Mouse (Mus musculus) lung, adult 18-20 months (tissue): Measurements from ENCODE around the gene Qpctl.

ENCODE experiments used
- DNase-seq, 2 experiments: peaks; one replicate each; pipeline ENCODE4 v3.0.0; 2022; ENCODE audit warnings: mixed read lengths in 2 of 2

Gene Qpctl

DNA sequence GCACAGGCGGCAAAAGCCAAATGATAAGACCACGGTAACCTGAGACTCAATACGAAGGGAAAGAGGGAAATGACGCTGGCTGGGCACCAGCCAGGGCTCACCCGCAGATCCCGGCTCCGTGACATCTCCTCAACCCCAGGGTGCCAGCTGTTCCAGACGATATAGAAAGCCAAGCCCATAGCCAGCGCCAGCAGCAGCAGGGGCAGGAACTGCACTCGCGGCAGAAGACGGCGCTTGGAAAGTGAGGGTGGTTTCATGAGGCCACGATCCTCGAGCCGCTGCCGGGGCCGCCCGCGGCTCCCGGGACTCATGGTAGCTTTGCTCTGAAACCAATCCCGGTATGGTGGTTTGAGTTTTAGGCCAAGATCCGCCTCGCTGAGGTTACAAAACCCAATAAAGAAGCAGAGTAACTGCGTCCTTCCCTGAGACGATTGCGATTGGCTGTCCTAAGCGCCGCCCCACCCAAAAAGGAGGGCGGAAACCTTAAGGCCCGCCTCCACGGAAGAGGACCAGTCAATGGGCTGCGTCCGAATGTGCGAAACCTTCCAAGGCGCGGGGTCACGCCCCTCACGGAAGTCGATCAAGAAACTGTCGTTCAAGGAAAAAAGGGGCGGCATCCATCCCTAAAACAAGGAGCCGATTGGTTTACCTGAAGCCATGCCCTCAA, at the start of gene Qpctl:
Gene Qpctl (minus strand): TSS at position 417 of the 667 bp plus-strand sequence.
- DNase-seq, result peak; percentile 100

DNA sequence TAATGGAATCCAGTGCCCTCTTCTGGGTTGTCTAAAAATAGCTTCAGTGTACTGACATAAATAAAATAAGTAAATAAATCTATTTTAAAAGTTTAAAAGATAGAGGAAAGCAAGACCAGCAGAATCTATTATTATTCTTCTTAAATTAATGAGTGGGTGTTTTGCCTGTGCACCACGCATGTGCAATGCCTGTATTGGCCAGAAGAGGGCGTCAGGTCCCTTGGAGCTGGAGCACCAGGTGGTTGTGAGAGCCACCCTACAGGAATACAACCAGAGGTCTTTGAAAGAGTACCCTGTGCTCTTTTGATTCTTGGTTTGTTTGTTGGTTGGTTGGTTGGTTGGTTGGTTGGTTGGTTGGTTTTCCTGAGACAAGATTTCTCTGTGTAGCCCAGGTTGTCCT, 48.9 kb upstream of the Qpctl start:
- DNase-seq, result no peak

DNA sequence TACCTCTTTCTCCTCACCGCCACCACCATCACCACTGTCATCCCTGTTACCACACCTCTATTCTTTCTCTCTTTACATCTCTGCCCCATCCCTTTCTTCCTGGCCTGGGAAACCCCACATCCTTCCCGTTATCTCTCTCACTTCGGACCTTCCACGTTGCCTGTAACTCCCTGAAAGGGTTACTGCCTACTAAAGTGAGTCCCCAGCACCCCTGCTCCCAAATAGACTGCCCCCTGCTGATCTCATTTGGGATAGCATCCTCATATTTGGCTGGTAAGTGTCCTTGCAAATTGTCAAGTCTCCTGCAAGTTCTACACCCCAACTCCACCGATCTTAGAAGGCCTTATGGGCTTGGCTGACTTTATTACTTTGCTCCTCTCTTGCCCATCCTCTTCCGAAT, 47.6 kb upstream of the Qpctl start:
- no peak for DNase-seq

DNA sequence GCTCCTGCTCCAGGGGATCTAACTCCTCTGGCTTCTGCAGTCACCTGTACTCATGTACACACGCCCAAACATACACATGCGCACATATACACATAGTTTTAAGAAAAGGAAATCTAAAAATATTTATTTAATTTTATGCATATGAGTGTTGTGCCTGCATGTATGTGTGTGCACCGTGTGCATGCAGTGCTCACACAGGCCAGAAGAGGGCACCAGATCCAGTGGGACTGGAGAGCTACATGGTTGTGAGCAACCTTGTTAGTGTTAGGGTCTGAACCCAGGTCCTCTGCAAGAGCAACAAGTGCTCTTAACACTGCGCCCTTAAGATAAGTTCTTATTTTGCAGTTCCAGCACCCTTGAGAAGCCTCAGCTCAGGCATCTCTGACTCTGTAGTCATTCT, 45.6 kb upstream of the Qpctl start:
- DNase-seq, result no peak

DNA sequence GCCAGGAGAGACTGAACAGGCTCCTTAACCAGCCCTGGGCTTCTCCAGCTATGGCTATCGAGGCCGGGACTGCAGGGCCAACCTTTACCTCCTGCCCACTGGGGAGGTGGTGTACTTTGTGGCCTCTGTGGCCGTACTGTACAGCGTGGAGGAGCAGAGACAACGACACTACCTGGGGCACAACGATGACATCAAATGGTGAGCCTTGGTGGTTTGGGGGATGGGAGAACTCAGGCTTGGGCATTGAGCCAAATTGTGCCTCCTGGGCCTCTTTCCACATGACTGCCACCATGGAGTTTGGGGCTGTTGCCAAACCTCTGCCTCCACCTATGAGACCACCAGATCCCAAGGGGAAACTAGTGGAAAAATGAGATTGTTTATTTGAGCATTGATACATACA, 35.7 kb upstream of the Qpctl start:
- DNase-seq, result no peak

DNA sequence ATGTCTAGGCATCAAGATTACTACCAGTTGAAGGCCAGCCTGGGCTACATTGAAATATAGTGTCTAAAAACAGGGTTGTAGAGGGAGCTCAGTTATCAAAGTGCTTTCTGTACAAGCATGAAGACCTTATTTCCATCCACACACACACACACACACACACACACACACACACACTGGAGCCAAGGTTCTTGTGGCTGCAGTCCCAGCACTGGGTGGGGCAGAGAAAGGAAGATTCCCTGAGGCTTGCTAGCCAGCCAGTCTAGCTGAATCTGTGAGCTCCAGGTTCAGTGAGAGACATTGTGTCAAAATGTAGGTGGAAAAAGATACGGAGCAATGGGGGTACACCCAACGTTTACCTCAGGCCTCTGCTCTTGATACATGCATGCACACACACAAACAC, 35.2 kb upstream of the Qpctl start:
- DNase-seq, result no peak

DNA sequence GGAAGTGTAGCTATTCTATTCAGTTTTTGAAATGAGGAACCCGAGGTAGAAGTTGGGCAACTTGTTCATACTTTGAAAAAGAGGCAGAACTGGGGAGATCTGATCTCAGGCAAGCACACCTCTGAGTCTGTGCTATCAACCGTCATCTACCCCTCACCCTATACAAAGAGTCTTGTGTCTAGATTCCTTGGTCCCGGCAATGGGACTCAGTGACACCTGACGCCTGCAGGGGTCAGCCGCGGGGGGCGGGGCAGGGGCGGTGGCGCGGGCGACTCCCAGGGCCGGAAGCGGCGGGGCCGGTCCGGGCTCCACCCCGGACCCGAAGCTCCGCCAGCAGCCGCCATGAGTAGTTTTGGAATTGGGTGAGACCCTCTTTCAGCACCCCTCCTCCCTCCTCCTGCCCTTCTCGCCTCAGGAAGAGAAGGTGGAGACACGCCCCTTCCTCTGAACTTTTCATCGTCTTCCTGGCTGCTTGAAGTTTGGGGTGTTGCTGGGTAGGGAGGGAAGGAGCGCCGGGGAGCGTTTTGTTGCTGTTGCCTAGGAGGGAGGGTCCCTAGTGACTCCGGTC, 31.9 kb upstream of the Qpctl start:
- DNase-seq, result peak; percentile 52 to 64

DNA sequence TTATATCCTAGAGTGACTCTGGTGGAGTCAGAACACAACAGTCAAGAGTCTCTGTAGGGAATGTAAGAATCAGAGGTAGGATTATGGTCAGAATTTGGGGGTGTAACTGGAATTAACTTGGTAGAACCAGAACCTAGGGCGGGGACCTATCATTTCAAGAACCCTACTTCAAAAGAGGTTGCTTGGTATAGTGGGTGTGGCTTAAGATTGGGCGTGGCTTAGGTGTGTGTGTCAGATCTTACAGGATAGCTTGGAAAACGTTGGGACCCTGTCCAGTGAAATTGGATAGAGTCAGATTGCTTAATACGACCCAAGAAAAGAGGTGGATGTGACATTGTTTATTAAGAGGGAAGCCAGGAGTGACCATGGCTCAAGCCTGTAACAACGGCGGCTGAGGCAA, 30.8 kb upstream of the Qpctl start:
- DNase-seq, result peak in 1 of 2 experiments; percentile 38

DNA sequence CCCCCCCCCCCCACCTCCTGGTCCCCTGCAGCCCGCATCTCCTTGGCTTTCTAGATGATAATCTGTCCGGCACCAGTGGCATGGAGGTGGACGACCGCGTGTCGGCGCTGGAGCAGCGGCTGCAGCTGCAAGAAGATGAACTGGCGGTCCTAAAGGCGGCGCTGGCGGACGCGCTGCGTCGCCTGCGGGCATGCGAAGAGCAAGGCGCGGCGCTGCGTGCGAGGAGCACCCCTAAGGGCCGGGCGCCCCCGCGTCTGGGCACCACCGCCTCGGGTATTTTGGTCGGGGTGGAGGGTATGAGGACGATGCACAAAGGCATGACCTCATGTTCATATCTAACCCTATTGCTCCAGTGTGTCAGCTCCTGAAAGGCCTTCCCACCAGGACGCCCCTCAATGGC, 30.1 kb upstream of the Qpctl start:
- peak; percentile 73 to 75 for DNase-seq

DNA sequence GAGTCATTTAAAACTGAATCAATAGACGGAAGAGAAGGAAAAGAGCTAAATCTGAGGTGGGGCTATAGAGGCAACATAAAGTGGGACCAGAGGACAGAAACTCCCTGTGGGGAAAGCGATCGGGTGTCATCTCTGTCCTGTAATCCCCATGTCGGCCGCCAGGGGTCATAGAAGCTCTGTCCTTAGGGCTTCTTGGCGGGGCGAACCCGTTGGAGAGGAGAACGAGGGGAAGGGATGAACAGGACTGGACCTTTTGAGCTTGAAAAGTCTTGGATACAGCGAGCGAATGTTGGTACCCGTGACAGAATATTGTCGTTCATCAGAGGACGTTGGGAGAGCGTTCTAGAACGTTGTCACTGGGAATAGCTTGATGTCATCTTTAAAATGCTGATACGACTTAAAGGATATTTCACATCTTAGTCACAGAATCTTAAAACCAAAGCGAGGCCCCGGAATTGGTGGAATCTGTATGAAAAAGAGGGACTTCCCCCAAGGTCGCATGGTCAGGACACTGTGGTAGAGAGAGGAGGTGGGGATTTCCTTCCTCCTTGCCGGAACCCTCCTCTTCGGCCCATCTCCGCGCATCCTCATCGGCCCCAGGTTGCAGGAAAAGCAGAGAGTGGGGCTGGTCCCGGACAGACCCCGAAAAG, 29.5 kb upstream of the Qpctl start:
- peak; percentile 71 to 79 for DNase-seq

DNA sequence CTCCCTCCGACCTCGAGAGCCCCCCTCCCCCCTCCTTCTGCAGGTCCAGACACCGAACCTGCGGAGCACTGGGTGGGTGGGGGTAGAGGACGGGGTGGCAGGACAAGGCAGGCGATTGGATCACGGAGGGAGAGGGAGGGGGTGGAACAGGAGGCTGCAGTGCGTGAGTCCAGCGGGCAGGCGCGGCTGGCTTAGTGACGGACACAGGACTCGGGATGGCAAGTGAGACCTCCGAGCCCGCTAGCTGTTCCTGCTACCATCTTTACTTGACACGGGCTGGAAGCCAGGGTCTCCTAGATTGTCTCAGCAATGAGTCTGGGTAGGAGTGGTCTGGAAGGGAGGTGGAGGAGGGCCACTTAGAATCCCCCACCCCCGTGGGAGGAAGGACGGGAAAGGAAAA, 28.9 kb upstream of the Qpctl start:
- DNase-seq, result no peak

DNA sequence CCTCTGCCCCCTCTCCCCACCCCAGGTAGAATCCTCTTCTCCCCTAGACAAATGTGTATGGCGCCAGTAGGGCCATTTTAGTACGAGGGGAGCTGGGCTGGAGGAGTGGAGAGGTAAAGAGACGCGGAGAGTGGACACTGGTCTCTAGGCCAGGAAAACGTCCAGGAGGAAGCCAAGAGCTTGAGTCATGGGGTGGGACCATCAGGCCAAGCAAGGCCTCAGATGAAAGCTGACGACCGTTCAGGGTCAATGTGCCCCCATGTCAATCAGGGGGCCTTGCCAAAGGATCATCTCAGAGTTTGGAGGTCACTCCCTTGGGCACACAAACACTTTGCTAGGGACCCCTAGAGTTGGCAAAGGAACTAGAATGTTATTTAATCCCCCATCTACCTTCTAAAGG, 28.1 kb upstream of the Qpctl start:
- DNase-seq, result no peak

DNA sequence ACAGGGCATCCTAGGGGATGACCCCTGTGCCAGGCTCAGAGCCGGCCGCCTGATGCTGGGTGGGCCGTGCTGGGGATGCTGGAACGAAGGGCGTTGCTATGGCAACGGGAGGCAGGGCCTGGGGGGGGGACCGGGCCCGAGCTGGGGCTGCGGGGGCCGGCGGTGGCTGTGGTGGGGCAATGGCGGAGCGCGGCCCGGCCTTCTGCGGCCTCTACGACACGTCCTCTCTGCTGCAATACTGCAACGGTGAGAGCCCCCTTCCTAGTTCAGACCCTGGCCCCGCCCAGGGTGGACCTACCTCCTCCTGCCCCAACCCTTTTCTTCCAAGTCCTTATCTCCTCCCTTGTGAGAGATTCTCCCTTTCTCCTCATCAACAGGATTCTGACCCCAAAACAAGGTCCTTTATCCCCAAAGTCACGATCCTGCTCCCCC, 27.4 kb upstream of the Qpctl start:
- DNase-seq, result no peak

DNA sequence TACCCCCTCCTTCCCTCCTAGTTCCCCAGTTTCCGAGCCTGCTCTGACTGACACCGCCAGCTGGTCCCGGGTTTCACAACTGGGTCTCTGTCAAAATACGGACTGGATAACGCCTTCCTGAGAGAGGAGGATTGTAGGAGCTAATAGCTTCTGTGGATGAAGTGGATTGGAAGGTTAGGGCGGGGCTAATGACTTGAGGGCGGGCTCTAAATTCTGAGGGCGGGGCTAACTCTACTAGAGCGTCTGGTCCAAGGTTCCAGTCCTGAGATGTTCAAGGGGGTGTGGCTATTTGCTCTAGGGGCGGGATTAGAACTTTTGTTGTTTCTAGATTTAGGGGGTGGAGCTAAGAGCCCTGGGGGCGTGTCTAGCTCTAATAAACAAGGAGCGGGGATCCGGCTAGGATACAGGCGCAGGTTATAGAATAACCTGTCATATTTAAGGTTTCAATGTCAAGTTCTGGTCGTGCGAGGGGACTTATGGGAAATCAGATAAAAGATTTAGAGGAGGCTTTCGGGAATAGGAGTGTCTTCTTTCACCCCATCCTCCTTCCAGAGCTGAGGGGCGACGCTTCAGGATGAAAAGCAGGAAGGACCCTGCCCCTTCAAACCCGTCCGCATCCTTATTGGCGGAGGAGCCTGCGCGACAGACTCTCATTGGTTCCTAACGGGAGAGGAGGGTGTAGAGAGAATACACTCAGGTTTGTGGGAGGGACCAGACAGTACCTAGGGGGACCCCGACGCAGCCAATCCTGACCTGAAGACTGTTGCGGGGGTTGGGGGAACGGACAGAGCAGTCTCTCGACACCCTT, 26.8 kb upstream of the Qpctl start, which contains the start of gene Eml2:
Gene Eml2 (plus strand): TSS at position 714 of the 808 bp plus-strand sequence.
- peak in 1 of 2 experiments; percentile 34 for DNase-seq

DNA sequence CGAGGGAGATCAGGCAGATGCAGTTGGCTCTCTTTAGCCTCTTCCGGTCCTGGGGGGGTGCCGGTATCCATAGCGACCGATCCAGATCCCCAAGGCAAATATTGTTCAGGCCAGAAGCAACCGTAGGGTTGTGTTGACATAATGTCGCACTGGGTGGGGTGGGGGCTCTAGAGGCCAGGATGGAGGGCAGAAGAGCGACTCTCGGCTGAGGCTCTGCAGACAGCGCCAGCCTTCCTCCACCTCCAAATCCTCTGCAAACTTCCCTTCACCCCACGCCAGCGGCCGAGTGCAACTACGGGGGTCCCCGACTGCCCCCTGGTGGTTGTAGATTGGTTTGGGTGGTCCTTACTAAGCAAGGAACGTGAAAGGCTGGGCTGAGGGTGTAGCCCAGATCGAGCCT, 23.8 kb upstream of the Qpctl start:
- DNase-seq, result peak; percentile 68 to 80

DNA sequence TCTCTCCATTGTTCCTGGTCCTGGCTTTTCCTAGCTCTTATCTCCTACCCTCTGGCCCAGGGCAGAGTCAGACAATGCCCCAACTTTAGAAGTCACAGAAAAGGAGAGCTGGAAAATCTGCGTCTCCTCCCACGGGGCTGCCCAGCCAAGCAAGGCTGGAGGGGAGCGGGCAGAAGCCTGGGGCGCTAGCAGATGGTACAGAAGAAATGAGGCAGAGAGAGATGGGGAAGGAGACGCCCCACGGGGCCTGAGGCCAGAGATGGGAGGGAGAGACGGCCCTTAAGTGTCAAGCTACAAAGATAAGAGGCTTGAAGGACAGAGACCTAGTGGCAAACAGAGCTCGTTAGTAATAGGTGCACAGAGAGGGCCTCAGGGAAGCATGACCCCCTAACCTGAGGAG, 22.7 kb upstream of the Qpctl start:
- no peak for DNase-seq

DNA sequence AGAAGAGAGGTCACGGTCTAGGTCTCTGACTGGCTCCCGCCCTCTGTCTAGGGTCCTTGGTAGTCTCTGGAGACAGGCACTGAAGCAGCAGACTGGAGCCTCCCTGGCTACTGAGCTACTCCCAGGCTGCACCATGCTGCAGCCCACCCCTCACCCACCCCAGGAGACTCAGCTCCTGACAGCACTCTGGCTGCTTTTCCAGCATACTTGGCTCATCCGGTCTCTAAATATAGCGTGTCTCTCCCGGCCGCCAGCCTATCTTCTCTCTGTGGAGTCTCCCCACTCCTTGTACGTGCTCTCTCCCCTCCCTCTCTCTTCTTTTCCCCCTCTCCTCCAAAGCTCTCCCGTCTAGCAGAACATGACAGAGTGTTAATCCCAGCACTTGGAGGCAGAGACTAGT, 21.1 kb upstream of the Qpctl start:
- no peak for DNase-seq

DNA sequence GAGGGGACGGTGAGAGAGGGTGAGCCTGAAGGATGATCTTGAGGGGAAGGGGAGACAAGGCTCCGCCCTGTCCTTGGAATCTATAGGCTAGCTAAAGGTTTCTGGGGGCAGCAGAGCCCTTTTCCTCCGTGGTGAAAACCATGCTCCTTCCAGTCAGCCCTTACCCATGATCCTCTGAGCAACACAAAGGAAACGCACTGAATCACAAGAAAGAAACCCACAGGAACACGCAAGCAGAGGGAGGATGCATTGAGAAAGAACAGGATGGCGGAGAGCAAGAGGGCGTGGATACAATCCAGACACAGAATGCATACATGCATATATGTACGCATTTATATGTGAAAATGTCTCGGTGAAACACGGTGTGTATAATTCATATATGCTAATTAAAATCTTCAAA, 20.4 kb upstream of the Qpctl start:
- DNase-seq, result no peak

DNA sequence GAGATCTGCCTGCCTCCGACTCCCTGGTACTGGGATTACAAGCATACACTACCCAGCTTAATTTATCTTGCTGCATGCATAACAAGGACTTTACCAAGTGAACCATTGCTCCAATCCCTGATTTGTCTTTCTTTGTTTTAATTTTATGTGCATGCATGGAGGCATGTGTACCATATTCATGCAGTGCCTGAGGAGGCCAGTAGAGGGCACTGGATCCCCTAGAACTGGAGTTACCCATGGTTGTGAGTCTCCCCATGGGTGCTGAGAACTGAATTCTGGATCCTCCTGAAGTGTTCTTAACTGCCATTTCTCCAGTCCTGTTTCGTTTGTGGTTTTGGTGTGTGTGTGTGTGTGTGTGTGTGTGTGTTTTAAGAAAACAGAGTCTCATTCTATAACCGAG, 17.9 kb upstream of the Qpctl start:
- no peak for DNase-seq

DNA sequence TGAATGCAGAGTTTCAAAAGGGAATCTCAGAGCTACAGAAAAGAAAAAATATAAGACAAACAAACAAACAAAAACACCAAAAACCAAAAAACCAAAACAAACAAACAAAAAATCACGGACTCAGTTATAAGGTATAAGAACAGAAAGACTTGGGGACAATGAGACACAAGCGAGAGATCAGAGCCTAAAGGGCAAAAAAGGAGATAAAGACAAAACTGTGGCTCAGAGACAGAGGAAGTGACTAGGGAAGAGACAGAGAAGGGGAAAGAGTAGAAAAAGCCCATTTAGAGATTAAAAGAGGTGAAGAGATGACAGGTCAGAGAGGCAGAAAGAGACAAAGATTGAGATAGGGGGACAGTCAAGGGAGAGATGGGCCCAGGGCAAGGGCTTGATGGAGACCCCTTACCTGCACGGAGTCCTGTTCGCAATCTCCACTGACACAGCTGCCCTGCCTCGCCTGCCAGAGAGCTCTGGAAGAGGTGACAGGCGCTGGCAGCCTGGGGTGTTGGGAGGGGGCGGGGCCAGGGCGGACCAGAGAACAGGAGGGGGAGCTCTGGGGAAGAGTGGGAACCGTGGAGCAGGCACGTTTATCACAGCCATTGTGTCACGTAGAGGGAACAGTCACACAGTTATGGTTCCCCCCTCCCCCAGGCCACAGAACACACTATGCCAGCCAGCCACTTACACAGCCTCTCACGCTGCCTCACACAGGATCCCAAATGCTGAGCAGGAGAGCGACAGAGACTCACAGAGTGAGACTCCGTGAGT, 16.7 kb upstream of the Qpctl start, which contains the start of gene Gipr:
Gene Gipr (minus strand): TSS at position 472 of the 768 bp plus-strand sequence.
- DNase-seq, result no peak

DNA sequence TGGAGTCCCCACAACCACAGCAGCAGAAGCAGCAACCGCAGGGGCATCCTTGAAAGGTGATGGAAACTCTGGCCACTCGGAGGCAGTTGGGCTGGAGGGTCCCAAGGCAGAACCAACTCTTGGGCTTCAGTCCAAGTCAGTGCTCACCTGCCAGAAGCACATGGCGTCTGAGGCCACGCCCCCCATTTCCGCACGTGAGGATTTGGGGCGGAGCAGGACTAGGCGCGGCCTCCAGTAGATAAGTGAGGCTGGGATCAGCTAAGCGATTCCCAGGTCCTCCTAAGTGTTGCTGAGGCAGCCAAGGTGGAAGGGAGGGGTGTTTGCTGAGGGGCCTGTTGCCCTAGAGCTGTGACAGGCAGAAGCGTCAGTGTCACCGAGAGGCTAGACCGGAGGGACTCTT, 15.9 kb upstream of the Qpctl start:
- DNase-seq, result peak in 1 of 2 experiments; percentile 26

DNA sequence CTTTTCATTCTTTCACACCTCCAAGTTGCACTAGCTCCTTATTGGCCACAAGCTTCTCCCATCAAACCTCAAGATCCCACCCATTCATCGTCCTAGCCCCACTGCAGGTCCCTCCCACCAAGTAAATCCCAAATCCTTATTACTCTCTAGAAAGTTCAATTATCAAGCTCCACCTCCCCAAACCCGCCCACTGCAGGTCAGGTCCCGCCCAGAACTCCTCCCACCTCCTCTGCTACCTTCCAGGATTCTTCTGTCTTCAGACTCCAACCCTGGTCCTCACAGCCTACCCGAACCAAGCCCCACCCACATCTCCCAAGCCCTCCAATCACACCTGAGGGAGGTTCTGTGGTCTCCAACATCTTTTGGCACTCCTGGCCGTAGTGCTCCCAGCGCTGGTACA, 15.1 kb upstream of the Qpctl start:
- peak; percentile 37 to 51 for DNase-seq

DNA sequence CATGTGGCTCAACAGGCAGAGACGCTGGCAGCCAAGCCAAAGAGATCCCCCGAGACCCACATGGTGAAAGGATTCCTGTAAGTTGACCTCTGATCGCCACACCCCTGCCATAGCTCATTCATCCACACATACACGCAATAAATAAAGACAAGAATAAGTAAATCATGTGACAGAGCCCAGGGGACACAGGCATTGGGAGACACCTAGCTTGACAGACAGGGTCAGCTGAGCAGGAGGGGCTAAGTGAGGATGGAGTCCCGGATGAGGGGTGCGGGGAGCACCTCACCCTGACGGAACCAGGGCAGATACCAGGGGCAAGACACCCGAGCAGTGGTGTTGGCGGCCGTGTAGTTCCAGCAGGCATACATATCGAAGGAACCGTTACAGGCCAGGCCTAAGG, 14.7 kb upstream of the Qpctl start:
- no peak for DNase-seq
